Mouse (Mus musculus): ENCODE measurements at regions not wholly inside any gene's neighbourhood (a gene's known extent, or its start where the extent isn't known, plus 50 kb on each side); places are given as distances from the start of the nearest gene placed in this dataset.

DNA sequence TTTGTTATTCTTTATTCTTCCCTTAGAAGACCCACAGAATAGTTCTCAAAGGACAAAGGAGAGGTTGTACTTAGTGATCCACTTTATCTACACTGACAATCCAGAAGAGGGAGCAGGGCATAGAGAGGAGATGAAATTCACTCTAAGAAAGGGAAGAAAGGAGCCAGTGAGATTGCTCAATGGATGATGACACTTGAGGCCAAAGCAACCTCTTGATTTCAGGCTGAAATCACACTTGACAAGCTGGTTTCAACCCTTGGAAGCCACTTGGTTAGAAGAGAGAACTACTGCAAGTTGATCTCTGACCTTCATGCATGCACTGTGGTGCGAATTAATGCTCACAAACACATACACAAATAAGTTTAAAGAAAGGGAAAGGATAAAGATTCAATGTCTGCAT lies 66.5 kb downstream of the Ccnl1 start:
- no peak for DNase-seq (ENCODE audit: low spot score in 2 of 2)

DNA sequence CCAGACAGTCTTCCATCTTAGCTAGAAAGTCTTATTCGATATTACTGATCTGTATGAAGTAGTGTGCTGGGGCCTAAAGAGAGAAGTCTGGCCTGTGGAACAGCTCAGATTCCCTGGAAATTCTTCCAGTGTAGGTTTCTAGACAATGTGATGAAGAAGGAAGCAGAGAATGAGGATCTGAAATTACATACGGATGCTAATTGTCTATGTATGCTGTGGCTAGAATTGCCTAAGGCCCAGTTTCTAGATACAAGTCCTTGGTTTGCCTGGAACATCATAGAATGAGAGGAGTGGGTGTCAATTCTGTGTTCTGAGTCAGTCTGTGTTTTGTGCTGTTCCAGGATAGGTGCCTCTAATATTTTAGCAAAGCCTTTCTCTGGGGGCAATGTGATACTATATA lies 66.9 kb downstream of the Ccnl1 start:
- no peak for DNase-seq (ENCODE audit: low spot score in 2 of 2)

DNA sequence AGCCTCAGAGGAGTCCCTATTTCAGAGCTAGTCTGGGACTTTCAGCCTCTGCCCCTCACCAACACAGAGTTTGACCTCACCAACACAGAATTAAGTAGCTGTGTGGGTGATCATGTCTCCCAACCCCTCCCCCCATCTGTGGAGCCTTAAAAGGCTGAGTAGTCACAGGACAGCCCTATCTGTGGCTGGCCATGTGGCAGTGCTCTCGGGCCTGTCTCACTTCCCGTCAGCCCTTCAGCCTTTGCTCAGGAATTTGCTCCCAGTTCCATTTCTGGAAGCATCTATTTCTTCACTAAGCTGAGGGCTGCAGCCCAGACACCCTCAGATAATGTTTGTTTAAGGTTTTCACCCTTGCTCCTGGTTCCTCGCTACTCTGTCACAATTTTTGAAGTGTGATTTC lies 69.1 kb downstream of the Ccnl1 start:
- no peak for DNase-seq (ENCODE audit: low spot score in 2 of 2)

DNA sequence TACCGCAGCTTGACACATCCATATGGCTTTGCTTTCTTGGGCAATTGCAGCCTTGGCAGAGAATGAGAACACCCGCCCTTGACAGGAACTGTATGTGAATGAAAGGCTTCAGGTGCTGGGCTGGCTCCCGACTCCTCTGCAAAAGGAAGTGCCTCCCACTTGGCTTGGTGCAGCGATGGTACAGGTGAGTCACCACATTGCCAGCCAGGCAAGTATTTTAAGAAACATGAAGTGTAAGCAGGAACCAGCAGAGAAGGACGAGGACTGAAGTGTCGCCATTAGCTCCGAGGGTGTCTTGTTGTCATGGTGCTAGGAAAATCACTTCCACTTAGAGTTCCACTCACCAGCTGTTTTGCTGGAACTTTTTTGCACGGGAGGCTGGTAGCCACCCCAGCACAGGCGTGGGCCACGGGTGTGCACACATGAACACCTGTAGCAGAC lies 73.5 kb downstream of the Ccnl1 start:
- peak in 1 of 2 experiments; percentile 37 for DNase-seq (ENCODE audit: low spot score in 2 of 2)

DNA sequence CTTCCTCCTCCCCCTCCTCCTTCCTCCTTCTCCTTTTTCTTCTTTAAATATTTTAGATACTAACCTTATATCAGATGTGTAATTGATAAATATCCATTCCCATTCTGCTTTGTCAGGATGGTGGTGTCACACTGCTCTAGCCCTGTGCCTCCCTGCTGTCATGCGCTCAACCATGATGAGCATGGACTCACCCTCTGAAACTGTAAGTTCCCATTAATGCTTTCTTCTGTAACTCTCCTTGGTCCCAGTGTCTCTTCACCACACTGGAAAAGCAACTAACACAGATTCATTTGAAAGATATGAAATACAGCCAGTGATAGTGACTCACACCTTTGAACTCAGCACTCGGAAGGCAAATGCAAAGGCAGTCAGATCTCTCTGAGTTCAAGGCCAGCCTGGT lies 75.9 kb downstream of the Ccnl1 start:
- no peak for DNase-seq (ENCODE audit: low spot score in 2 of 2)
